Mouse (Mus musculus): ENCODE data around the gene Ttc5. TPM values are rescaled to one million over a fixed set of nuclear protein-coding genes. Genes with fewer than 3 reads are reported as not detected.
"Not testable (repeated sequence)": the region's sequence is repeated elsewhere in the genome, so short reads cannot be mapped to it uniquely, and the experiment has no call there.

The Ttc5 gene
- polyA plus RNA-seq, 1 experiment, result not detected

DNA sequence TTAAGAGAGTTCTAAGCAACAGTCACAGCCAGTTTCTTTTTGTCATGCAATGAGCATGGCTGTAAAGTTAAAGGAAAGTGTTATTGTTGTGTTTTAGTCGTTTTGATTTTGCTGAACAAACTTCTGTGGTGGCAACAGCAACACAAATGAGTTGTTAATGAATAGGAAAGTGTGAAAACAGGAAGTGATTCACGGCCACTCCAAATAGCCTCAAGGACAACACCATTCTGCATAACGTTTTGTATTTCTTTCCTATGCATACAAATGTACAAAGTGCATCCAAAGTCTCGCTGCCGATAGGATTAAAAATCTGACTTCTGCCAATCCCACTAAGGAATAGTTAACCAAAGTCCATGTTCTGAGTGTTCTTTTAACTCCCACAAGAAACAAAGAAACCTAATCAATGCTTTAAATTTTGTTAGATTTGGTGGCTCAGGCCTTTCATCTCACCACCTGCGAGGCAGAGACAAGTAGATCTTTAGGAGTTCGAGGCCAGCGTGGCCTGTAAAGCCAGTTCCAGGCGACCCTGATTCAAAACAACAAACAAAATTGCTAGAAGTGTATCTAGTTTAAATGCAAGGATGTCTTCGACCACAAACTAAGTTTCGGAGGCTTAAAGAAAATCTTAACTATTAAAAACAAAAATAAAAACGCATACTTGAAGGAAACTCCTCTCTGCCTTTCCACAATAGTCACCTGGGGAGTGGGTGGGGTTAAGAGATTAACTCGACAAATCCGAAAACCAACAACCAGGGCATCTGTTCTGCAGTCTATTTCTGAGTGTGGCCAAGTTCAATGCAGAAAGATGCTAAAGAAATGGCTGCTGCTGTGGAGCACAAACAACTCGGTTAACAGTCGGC, 698 bp downstream of the Ttc5 start:
- H3K27ac ChIP-seq (ENCODE audit: insufficient read depth, low read depth, low read length), result no peak overlapping the region
- WGBS, result 8% methylated on average over 16 of the region's 16 CpGs
- no peak for TF ChIP-seq CTCF (IDR thresholded peaks at IDR 0.05; ENCODE audit: insufficient read depth, low read depth, low read length)
- no peak for TF ChIP-seq POLR2A (IDR thresholded peaks at IDR 0.05; ENCODE audit: insufficient read depth, low read depth, low read length)
- 0 out of 2 replicates have a peak, but pooled peaks cover 3% of the 10 kb centered on the region for H3K4me1 ChIP-seq (ENCODE audit: control insufficient read depth, insufficient read depth, low read length)
- H3K4me3 ChIP-seq (ENCODE audit: insufficient read depth, low read depth, low read length), result peak overlapping the region; percentile 97

DNA sequence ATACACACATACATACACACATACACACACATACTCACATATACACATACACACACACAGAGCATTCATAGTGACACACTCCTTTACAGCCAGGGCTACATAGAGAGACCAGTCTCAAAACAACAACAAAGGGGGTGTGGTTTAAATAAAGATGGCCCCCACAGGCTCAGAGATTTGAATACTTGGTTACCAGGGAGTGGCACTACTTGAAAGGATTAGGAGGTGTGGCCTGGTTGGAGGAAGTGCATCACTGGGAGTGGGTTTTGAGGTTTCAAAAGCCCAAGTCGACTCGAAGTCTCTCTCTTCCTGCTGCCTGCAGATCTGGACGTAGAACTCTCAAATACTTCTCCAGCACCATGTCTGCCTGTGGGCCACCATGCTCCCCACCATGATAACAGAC, 3.2 kb downstream of the Ttc5 start:
- TF ChIP-seq CTCF (IDR thresholded peaks at IDR 0.05; ENCODE audit: insufficient read depth, low read depth, low read length) (no peak), POLR2A (IDR thresholded peaks at IDR 0.05; ENCODE audit: insufficient read depth, low read depth, low read length) (no peak)
- WGBS, result 90% methylated on average over 3 of the region's 3 CpGs
- Histone ChIP-seq H3K4me1 (ENCODE audit: control insufficient read depth, insufficient read depth, low read length) (0 out of 2 replicates have a peak, but pooled peaks cover 3% of the 10 kb centered on the region), H3K4me3 (ENCODE audit: insufficient read depth, low read depth, low read length) (no peak overlapping the region), H3K27ac (ENCODE audit: insufficient read depth, low read depth, low read length) (no peak overlapping the region)

- 84% methylated on average over 2 of the region's 2 CpGs for WGBS
- TF ChIP-seq CTCF (IDR thresholded peaks at IDR 0.05; ENCODE audit: insufficient read depth, low read depth, low read length), result no peak
- TF ChIP-seq POLR2A (IDR thresholded peaks at IDR 0.05; ENCODE audit: insufficient read depth, low read depth, low read length), result no peak
- Histone ChIP-seq H3K27ac (ENCODE audit: insufficient read depth, low read depth, low read length) (no peak overlapping the region), H3K4me3 (ENCODE audit: insufficient read depth, low read depth, low read length) (no peak overlapping the region), H3K4me1 (ENCODE audit: control insufficient read depth, insufficient read depth, low read length) (no peaks in the 10 kb centered on the region)
Observed at GRCm38 (mm10) chr14:50771342-50771741, 14.0 kb downstream of the Ttc5 start.

DNA sequence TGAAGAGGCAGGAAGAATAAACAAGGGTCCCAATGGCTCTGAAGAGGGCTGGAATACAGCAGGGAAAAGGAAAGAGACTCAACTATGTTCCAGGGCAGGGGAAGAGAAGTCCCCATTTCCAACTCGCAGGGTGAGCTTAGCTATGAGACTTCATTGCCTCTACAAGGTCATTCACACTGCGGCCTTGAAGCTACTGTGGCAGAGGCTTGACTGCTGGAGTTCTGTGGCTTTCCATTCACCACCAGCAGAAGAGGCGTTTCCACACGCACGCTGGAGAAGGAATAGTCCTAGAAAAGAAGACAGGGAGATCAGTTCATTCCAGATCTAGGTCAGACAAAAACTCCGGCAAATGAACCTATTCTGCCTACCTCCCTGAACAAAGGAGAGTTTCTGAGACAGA, 19.6 kb downstream of the Ttc5 start:
- TF ChIP-seq CTCF (IDR thresholded peaks at IDR 0.05; ENCODE audit: insufficient read depth, low read depth, low read length), result no peak
- TF ChIP-seq POLR2A (IDR thresholded peaks at IDR 0.05; ENCODE audit: insufficient read depth, low read depth, low read length), result no peak
- no peaks in the 10 kb centered on the region for H3K4me1 ChIP-seq (ENCODE audit: control insufficient read depth, insufficient read depth, low read length)
- 80% methylated on average over 6 of the region's 6 CpGs for WGBS
- no peak overlapping the region for H3K27ac ChIP-seq (ENCODE audit: insufficient read depth, low read depth, low read length)
- H3K4me3 ChIP-seq (ENCODE audit: insufficient read depth, low read depth, low read length), result no peak overlapping the region

DNA sequence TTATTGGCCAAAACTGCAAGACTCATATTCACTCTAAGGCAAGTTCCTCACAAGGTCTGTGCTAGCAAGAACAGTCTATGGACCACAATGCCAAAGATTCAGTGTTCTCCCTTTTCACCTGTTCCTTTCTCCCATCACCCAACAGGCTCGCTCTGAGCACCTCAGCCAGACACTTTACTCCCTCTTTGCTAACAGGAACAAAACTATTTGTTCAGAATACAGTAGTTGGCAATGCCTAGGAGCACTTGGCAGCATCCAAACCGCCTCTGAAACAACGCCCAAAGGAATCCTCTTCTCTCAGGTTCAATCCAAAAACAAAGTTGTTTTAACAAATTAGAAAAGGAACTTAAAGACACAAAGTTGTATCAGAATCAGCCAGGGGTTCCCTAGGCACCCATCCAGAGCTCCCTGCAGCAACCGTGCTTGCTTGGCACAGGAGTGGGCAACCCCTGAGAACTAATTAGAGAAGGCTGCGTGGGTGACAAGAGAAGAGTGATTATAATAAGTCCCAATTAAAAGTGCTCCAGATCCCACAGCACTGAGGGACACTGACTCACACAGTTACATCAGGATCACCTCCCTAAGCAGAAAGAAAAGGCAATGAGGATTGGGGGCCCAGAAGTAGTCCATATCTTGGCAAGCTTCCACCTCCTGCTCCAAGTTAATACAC, 26.8 kb downstream of the Ttc5 start:
- no peak overlapping the region for H3K4me3 ChIP-seq (ENCODE audit: insufficient read depth, low read depth, low read length)
- TF ChIP-seq CTCF (IDR thresholded peaks at IDR 0.05; ENCODE audit: insufficient read depth, low read depth, low read length) (no peak), POLR2A (IDR thresholded peaks at IDR 0.05; ENCODE audit: insufficient read depth, low read depth, low read length) (no peak)
- H3K27ac ChIP-seq (ENCODE audit: insufficient read depth, low read depth, low read length), result no peak overlapping the region
- 18% methylated on average over 5 of the region's 5 CpGs for WGBS
- no peaks in the 10 kb centered on the region for H3K4me1 ChIP-seq (ENCODE audit: control insufficient read depth, insufficient read depth, low read length)

DNA sequence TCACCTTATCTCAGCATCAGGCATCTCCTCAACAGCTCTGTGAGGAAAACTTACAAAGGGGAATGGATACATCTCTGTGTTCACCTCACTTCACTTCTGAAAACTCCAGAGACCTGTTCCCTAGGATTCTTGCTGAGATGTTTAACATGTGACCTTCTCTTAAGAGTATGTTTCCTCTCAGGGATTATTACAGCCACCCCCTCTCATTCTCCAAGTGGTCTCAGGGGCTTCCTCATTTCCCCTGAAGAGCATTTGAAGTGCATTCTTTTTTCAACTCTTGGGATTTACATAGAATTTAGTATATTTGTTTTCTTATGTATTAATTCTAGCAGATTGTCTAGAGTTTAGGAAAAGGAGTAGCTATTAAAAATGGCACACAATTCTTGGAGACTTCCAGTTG, 40.3 kb downstream of the Ttc5 start, which contains the start of gene Olfr749:
Gene Olfr749, minus strand, starts transcription at position 101 of the 400 bp plus-strand sequence.
- Histone ChIP-seq H3K4me3 (ENCODE audit: insufficient read depth, low read depth, low read length) (no peak within 1 kb of the TSS), H3K27ac (ENCODE audit: insufficient read depth, low read depth, low read length) (no peak within 1 kb of the TSS), H3K4me1 (ENCODE audit: control insufficient read depth, insufficient read depth, low read length) (no peaks in the 10 kb centered on the region)
- TF ChIP-seq CTCF (IDR thresholded peaks at IDR 0.05; ENCODE audit: insufficient read depth, low read depth, low read length) (no peak), POLR2A (IDR thresholded peaks at IDR 0.05; ENCODE audit: insufficient read depth, low read depth, low read length) (no peak)

- TF ChIP-seq CTCF (IDR thresholded peaks at IDR 0.05; ENCODE audit: insufficient read depth, low read depth, low read length) (no peak), POLR2A (IDR thresholded peaks at IDR 0.05; ENCODE audit: insufficient read depth, low read depth, low read length) (no peak)
- Histone ChIP-seq H3K27ac (ENCODE audit: insufficient read depth, low read depth, low read length) (no peak overlapping the region), H3K4me3 (ENCODE audit: insufficient read depth, low read depth, low read length) (no peak overlapping the region), H3K4me1 (ENCODE audit: control insufficient read depth, insufficient read depth, low read length) (no peaks in the 10 kb centered on the region)
- WGBS, result 73% methylated on average over 2 of the region's 2 CpGs
Observed at GRCm38 (mm10) chr14:50741584-50741983, 43.7 kb downstream of the Ttc5 start.

DNA sequence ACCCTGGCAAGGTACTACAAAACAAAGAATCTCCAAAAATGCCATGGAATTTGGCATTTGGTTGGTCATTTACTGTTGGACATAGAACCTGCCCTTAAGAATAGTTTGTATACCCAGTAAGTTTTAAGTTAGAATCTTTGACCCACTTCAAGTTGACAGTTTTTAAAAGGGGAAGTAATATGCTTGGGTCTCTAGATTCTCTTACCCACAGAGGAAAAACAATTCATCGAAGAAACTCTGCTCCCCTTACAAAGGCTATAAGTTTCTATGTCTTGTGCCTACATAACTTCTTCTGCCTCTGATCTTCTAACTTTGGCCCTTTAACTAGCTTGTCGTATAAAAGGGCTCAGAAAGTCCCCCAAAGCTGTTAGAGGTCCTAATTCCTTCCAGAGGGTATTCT, 45.0 kb downstream of the Ttc5 start:
- TF ChIP-seq CTCF (IDR thresholded peaks at IDR 0.05; ENCODE audit: insufficient read depth, low read depth, low read length), result no peak
- TF ChIP-seq POLR2A (IDR thresholded peaks at IDR 0.05; ENCODE audit: insufficient read depth, low read depth, low read length), result no peak
- Histone ChIP-seq H3K4me3 (ENCODE audit: insufficient read depth, low read depth, low read length) (no peak overlapping the region), H3K27ac (ENCODE audit: insufficient read depth, low read depth, low read length) (no peak overlapping the region), H3K4me1 (ENCODE audit: control insufficient read depth, insufficient read depth, low read length) (no peaks in the 10 kb centered on the region)
- WGBS, result 63% methylated on average over 2 of the region's 2 CpGs

DNA sequence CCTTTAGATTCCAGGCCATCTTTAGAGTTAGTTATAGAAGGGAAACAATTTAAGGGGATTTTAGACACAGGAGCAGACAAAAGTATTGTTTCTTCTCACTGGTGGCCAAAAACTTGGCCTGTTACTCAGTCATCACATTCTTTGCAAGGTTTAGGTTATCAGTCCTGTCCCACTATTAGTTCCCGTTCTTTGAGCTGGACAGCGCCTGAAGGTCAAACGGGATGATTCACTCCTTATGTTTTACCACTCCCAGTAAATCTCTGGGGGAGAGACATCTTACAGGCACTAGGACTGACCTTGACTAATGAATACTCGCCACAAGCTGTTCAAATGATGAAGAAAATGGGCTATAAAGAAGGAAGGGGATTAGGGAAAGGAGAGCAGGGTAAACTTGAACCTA, 62.9 kb downstream of the Ttc5 start:
- H3K4me1 ChIP-seq (ENCODE audit: control insufficient read depth, insufficient read depth, low read length); H3K4me3 ChIP-seq (ENCODE audit: insufficient read depth, low read depth, low read length); H3K27ac ChIP-seq (ENCODE audit: insufficient read depth, low read depth, low read length): not testable (repeated sequence)
- 87% methylated on average over 4 of the region's 4 CpGs for WGBS

- H3K4me1 ChIP-seq (ENCODE audit: control insufficient read depth, insufficient read depth, low read length); H3K4me3 ChIP-seq (ENCODE audit: insufficient read depth, low read depth, low read length); H3K27ac ChIP-seq (ENCODE audit: insufficient read depth, low read depth, low read length): not testable (repeated sequence)
- 92% methylated on average over 15 of the region's 15 CpGs for WGBS
Observed at GRCm38 (mm10) chr14:50719875-50720274, 65.4 kb downstream of the Ttc5 start.
